Mouse (Mus musculus) G1E (cell line): ENCODE measurements around the gene Tbc1d1.

Source experiments
- CTCF ChIP-seq: IDR thresholded peaks from 2 replicates; pipeline ENCODE4 v1.5.1; 2012; ENCODE audit warnings: low read depth, low read length, inconsistent platforms, mixed read lengths
- GATA1 ChIP-seq: IDR thresholded peaks from 2 replicates; pipeline ENCODE4 v1.6.1; 2012; ENCODE audit warnings: borderline replicate concordance, low read length, inconsistent platforms, mixed read lengths
- GATA2 ChIP-seq: IDR thresholded peaks from 2 replicates; pipeline ENCODE4 v1.6.1; 2012; ENCODE audit warnings: low read depth, low read length, inconsistent platforms, borderline replicate concordance

GRCm38 (mm10) chr5:64280191-64280590 is 124.1 kb downstream of the Tbc1d1 start:
- TF ChIP-seq CTCF (no peak), GATA2 (no peak), GATA1 (no peak)
